Mouse (Mus musculus) thymus, postnatal 25 days (tissue): ENCODE data around the gene C1ql1.
"Not testable (repeated sequence)": the region's sequence is repeated elsewhere in the genome, so short reads cannot be mapped to it uniquely, and the experiment has no call there.

Source experiments
- DNase-seq: peaks from one replicate; pipeline ENCODE4 v3.0.0; 2022

The C1ql1 gene

GRCm38 (mm10) chr11:102946265-102946991 is at the start of gene C1ql1:
C1ql1 (minus strand) TSS chr11:102946688.
- peak; percentile 81 for DNase-seq

- DNase-seq = no peak
Measured at GRCm38 (mm10) chr11:102994952-102995351, 48.5 kb upstream of the C1ql1 start.

GRCm38 (mm10) chr11:102993420-102994029 is 47.0 kb upstream of the C1ql1 start:
- DNase-seq = no peak

- DNase-seq = peak; percentile 71
Measured at GRCm38 (mm10) chr11:102992940-102993339, 46.5 kb upstream of the C1ql1 start.

- DNase-seq = no peak
Measured at GRCm38 (mm10) chr11:102991681-102992080, 45.2 kb upstream of the C1ql1 start.

GRCm38 (mm10) chr11:102990152-102990663 is 43.7 kb upstream of the C1ql1 start:
- peak; percentile 55 for DNase-seq

- no peak for DNase-seq
Measured at GRCm38 (mm10) chr11:102989641-102990151, 43.2 kb upstream of the C1ql1 start.

- DNase-seq = no peak
Measured at GRCm38 (mm10) chr11:102985160-102985559, 38.7 kb upstream of the C1ql1 start.

- no peak for DNase-seq
Measured at GRCm38 (mm10) chr11:102984615-102985014, 38.1 kb upstream of the C1ql1 start.

- no peak for DNase-seq
Measured at GRCm38 (mm10) chr11:102984086-102984485, 37.6 kb upstream of the C1ql1 start.

GRCm38 (mm10) chr11:102981151-102981890 is 34.8 kb upstream of the C1ql1 start:
- peak; percentile 32 for DNase-seq

GRCm38 (mm10) chr11:102978052-102978666 is 31.7 kb upstream of the C1ql1 start:
- no peak for DNase-seq

- not testable (repeated sequence) for DNase-seq
Measured at GRCm38 (mm10) chr11:102975966-102976365, 29.5 kb upstream of the C1ql1 start.

- no peak for DNase-seq
Measured at GRCm38 (mm10) chr11:102972326-102972725, 25.8 kb upstream of the C1ql1 start.

GRCm38 (mm10) chr11:102971604-102972003 is 25.1 kb upstream of the C1ql1 start:
- no peak for DNase-seq

GRCm38 (mm10) chr11:102964547-102965091 is 18.1 kb upstream of the C1ql1 start:
- DNase-seq = no peak

GRCm38 (mm10) chr11:102963855-102964546 is 17.5 kb upstream of the C1ql1 start:
- no peak for DNase-seq

- no peak for DNase-seq
Measured at GRCm38 (mm10) chr11:102963246-102963854, 16.9 kb upstream of the C1ql1 start.

GRCm38 (mm10) chr11:102962861-102963245 is 16.4 kb upstream of the C1ql1 start:
- no peak for DNase-seq

- DNase-seq = no peak
Measured at GRCm38 (mm10) chr11:102961082-102961481, 14.6 kb upstream of the C1ql1 start.

GRCm38 (mm10) chr11:102958870-102959269 is 12.4 kb upstream of the C1ql1 start:
- no peak for DNase-seq
